Mouse (Mus musculus) heart, adult 2 months (tissue): ENCODE results near the gene Bbs12.

Experiments
- CTCF ChIP-seq: fragments of 200-600 bp; IDR thresholded peaks from 2 replicates; pipeline ENCODE4 v1.8.1; 2022; ENCODE audit warnings: antibody characterized with exemption, mild to moderate bottlenecking, moderate library complexity
- EP300 ChIP-seq: fragments of 200-500 bp; IDR thresholded peaks from 2 replicates; pipeline ENCODE4 v1.6.1; 2011; ENCODE audit warnings: low read depth, low read length, control low read depth; ENCODE audit not compliant: insufficient read depth
- POLR2A ChIP-seq: fragments of 200-500 bp; IDR thresholded peaks from 2 replicates; pipeline ENCODE4 v1.6.1; 2011; ENCODE audit warnings: mild to moderate bottlenecking, low read depth, low read length, control low read depth; ENCODE audit not compliant: insufficient read depth

- TF ChIP-seq CTCF (no peak), POLR2A (no peak), EP300 (no peak)
Observed at GRCm38 (mm10) chr3:37350386-37350785, 38.0 kb downstream of the Bbs12 start.
